Mouse (Mus musculus) monocyte, adult 5-6 weeks (primary cell): ENCODE measurements around the gene Speer4e. TPM values are rescaled to one million over a fixed set of nuclear protein-coding genes. Genes with fewer than 3 reads are reported as not detected.
"Not testable (repeated sequence)": the region's sequence is repeated elsewhere in the genome, so short reads cannot be mapped to it uniquely, and the experiment has no call there.

ENCODE experiments used
- ATAC-seq: fragments of 153-309, 156-312 bp; replicated peaks from 2 replicates; pipeline ENCODE4 v1.8.0; 2017; ENCODE audit warnings: mild to moderate bottlenecking; ENCODE audit not compliant: low TSS enrichment, insufficient number of reproducible peaks, severe bottlenecking, poor library complexity, low FRiP score
- total RNA-seq: library from RNA; stranded (forward); fragments of 200-1000, 200-491, 200-594 nt; gene quantifications from 3 replicates; pipeline ENCODE4 v1.2.3, GENCODE M21; 2017

The Speer4e gene
- not detected in 3 replicates for total RNA-seq

DNA sequence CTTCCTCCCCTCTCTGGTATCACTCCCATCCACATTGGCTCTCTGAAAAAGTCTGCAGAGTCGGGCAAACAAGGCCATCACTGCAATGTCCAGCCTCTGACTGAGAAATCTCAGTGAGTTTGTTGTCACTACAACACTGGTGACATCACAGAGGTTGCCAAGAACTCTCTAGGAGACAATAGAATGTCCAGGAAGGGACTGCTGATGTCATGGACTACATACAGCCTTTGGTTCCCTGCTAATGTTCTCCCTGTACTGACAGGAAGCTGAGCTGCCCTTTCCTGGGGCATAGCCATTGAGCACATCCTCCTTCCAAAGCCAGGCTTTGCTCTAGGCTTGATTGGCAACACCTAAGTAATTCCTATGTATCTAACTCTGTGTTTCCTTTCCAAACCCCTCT lies at the start of gene Speer4e:
Gene Speer4e, minus strand, starts transcription at position 101 of the 400 bp plus-strand sequence.
- ATAC-seq, result not testable (repeated sequence)

DNA sequence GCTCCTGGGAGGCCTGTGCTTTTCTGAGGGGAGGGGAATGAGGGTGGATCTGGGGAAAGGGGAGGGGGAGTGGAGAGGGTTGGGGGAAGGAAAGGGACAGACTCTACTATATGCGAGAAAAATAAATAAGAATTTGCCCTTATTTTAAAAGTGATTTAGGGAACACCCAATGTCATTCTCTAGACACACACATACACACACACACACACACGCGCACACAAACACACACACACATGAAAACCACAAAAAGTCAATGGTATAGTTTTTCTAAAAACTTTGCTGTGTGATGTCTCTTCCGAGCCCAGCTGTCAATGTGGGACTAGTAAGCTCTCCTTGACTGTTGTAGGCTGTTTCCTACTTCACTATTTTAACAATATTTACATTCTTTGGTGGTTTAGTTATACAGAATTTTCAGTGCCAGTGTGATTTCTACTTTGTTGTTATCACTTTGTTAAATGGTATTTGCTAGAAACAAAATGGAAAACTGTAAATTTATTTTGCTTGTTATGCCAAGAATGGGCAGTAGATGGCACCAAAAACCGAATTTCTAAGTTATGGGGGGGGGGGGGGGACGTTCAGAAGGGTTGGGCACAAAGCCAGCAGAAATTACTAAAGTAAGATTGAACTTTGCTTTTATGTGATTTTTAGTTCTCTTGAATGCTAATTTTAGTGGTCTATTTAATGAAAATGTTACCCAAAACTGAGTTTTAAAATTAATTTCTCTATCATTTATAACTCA lies 48.6 kb upstream of the Speer4e start:
- not testable (repeated sequence) for ATAC-seq

- ATAC-seq, result not testable (repeated sequence)
These were observed 40.6 kb upstream of the Speer4e start, which contains the start of gene Gm10354 for GRCm38 (mm10) chr5:14978835-14979234. TSS of gene Gm10354 (minus strand) at chr5:14978935.

DNA sequence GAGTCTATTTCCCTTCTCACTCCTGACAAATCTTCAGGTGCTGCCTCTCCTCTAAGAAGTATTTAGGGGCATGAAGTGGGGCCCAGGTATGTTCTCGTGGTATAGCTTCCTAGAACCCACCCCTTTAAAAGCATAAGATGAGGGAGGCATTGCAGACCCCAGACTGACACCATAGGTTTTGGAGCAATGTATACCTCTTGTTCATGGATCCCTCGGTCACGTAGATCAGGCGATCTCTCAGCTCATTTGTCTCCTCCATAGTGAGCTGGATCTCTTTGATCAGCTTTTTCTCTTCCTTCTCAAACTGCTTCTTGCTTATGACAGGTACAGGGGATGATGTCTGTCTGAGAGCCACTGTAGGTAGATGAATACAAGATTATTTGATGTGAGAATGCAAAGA lies 39.1 kb upstream of the Speer4e start:
- not testable (repeated sequence) for ATAC-seq

DNA sequence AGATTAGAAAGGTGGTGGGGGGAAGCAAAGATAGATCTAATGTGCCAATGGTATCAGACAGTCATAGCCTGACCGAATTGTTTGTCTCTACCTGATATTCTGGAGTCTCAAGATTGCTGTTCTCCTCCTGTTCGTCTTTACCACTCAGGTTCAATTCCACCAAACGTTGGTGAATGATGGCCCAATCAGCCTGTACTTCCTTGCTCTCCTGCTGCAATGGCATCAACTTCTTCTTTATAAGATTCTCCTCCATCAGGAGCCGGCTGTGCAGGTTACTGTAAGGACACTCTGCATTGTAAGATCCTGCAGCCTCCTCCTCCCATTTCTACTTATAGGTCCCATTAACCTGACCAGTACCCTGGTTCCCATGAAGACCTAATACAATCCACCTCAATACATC lies 37.1 kb upstream of the Speer4e start:
- not testable (repeated sequence) for ATAC-seq

- ATAC-seq, result not testable (repeated sequence)
These were observed 34.6 kb upstream of the Speer4e start for GRCm38 (mm10) chr5:14972841-14973240.

DNA sequence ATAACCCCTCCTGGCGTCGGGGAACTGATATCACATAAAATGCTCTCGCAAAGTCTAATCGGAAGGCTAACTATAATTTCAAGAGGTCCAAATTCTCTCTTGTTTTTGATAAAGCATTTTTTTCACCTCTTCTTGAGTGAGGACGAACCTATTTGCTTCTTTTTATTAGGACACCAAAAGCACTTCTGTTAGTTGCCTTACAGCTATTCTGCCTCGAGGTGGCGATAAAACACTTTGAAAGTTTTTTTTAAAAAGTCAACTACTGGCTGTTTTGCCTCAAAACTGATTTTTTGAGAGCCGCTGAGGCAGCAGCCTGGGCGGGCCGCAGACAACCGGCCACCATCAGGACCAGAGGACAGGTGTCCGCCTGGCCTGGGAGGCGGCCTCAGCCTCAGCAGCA lies 25.6 kb upstream of the Speer4e start:
- ATAC-seq, result not testable (repeated sequence)

DNA sequence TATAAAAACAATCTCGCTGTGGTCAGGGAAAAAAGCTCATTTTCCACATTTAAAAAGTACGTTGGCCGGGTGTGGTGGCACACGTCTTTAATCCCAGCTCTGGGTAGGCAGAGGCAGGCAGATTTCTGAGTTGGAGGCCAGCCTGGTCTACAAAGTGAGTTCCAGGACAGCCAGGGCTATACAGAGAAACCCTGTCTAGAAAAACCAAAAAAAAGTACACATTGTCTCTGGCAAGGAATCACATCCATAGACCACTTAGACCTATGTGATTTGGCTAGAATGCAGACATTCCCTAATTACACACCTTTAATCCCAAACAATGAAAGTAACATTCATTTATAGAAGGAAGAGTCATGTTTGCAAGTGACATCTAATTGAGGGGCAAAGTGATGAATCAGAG lies 23.3 kb upstream of the Speer4e start:
- not testable (repeated sequence) for ATAC-seq

DNA sequence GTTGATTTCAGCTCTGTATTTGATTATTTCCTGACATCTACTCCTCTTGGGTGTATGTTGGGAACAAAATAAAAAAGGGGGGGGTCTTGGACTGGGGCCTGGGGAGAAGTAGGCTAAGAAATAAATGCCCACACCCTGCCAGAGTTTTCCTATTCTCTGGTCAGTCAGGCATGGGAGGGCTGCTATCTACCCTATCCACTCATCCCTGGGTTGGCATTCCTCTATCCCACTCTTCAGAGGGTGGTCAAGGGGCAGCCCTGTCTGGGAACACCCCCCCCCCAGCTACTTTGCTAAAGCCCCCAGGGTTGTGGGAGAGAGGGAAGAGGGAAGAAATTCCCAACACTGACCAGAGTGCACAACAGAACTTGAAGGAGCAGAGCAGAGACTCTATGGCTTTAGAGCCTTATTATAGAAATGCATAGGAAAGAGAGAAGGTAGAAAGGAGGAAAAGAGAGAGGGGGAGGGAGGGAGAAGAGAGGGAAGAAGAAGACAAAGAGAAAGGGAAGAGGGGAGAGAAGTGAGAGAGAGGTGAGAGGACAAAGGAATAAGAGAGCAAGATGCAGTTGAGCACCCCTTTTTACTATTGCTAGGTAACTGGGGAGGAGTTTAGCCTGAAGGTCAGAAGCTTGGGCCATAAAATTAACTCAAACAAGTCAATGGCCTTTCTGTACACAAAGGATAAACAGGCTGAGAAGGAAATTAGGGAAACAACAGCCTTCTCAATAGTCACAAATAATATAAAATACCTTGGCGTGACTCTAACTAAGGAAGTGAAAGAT lies 17.9 kb upstream of the Speer4e start:
- ATAC-seq, result not testable (repeated sequence)

DNA sequence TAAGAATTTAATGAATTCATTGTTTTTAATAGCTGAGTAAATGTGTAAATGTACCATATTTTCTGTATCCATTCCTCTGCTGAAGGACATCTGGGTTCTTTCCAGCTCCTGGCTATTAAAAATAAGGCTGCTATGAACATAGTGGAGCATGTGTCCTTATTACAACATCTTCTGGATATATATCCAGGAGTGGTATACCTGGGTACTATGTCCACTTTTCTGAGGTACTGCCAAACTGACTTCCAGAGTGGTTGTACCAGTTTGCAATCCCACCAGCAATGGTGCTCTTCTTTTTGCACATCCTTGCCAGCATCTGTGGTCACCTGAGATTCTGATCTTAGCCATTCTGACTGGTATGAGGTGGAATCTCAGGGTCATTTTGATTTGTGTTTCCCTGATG lies 15.4 kb upstream of the Speer4e start:
- ATAC-seq, result not testable (repeated sequence)

DNA sequence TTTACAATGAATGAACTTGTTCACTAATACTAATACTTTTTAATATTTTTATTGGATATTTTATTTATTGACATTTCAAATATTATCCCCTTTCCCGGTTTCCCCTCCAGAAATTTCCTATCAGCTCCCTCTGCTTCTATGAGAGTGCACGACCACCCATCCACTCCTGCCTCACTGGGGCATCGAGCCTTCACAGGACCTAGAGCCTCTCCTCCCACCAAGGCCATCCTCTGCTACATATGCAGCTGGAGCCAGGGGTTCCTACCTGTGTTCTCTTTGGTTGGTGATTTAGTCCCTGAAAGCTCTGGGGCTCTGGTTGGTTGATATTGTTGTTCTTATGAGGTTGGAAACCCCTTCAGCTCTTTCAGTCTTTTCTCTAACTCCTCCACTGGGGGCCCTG lies 14.5 kb upstream of the Speer4e start:
- ATAC-seq, result not testable (repeated sequence)

DNA sequence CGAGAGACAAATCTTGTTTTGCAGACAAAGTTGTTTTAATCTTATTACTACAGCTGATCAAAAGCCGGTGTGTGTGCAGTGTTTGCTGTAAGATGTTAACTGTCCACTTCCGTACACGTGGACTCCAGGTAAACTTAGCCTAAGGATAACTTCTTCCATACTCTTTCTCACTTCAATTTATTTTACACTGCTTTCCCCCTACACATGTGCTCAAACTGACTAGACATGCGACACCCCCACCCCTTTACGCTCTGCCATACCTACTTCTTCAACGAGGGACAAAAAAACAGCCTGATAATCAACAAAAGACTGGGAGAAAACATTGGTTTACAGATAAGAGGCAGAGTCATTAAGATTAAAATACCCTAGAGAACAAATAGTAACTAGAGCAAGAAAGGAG lies 13.6 kb upstream of the Speer4e start:
- ATAC-seq, result not testable (repeated sequence)

- ATAC-seq, result not testable (repeated sequence)
These were observed 9.4 kb upstream of the Speer4e start for GRCm38 (mm10) chr5:14947482-14948198.

DNA sequence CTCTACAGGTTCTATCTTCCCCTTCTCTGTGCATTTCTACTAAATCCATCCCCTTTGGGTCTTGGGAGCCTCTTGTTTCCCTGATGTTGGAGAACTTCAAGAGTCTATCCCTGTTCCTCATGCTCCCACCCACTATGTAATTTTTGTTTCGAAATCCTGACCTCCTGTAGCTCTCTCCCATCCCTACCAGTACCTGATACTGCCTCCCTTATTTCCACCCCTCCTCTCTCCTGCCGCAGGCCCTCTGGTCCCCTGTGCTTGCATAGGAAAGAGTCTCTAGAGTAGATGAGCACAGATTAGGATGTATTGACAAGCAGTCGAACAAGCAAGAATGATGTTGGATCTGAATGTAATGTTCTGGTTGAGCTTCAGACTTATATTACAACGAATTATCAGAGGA lies 7.3 kb upstream of the Speer4e start:
- not testable (repeated sequence) for ATAC-seq

DNA sequence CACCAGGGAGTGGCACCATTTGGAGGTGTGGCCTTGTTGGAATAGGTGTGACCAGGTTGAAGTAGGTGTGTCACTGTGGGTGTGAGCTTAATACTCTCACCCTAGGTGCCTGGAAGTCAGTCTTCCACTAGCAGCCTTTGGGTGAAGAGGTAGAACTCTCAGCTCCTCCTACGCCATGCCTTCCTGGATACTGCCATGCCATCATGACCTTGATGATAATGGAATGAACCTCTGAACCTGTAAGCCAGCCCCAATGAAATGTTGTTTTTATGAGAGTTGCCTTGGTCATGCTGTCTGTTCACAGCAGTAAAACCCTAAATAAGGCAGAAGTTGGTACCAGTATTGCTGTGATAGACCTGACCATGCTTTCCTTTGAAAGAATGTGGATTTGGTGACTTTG lies 2.8 kb upstream of the Speer4e start:
- ATAC-seq, result not testable (repeated sequence)

DNA sequence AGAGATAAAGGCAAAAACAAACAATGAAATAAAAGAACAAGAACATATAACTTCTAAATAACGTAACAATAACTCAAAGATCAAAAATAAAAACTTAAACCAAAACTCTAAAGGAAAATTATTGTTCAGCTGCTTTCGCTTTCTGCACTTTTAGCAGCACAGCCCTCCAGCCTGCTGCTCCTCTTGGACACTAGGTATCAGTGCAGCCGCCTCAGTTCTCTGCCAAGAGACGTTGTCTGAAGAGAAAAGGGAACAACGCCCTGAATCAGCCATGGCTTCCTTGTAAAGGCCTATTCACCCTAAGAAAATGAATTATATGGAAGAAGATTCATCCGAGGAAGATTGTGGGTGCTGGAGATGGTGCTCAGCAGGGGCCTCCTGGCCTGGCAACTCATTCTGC lies 4.5 kb downstream of the Speer4e start:
- ATAC-seq, result not testable (repeated sequence)

DNA sequence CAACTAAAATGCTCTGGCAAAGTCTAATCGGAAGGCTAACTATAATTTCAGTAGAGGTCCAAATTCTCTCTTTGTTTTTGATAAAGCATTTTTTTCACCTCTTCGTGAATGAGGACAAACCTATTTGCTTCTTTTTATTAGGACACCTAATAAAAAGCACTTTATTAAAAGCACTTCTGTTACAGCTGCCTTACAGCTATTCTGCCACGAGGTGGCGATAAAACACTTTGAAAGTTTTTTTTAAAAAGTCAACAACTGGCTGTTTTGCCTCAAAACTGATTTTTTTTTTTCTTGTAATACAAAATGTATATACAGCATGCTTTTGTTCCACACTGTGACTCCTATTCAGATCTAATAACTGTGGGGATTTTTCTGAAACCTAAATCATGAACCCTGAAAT lies 11.2 kb downstream of the Speer4e start:
- not testable (repeated sequence) for ATAC-seq

GRCm38 (mm10) chr5:14914799-14915198 lies 23.4 kb downstream of the Speer4e start, which contains the start of gene Gm9758:
TSS of gene Gm9758 (minus strand) at chr5:14914899.
- not testable (repeated sequence) for ATAC-seq

DNA sequence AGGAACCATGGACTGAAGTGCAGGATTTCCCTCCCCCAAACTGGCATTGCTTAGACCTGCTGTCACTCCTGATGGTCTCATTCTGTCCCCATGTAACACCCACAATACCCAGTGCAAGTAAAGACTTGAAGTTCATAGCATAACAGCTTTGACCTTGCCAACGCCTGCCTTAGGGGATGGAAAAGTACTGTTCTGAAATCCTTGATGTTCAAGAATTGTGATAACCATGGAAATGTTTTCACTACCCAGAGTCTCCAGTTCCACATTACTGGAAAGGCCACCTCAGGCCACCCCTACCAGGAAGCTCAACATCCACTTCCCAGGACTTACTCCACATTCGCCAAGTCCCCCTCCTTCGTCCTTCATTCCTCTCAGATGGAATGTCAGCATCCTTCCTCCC lies 23.9 kb downstream of the Speer4e start:
- not testable (repeated sequence) for ATAC-seq
